Mouse (Mus musculus) E14TG2a.4 (cell line): ENCODE measurements around the gene Uspl1.

Experiments used
- CTCF ChIP-seq: conservative IDR thresholded peaks from 2 replicates; pipeline ENCODE4 v1.5.1; 2014; ENCODE audit warnings: low read length
- POU5F1 ChIP-seq: IDR thresholded peaks from 2 replicates; pipeline ENCODE4 v1.6.1; 2014; ENCODE audit warnings: low read length, borderline replicate concordance

DNA sequence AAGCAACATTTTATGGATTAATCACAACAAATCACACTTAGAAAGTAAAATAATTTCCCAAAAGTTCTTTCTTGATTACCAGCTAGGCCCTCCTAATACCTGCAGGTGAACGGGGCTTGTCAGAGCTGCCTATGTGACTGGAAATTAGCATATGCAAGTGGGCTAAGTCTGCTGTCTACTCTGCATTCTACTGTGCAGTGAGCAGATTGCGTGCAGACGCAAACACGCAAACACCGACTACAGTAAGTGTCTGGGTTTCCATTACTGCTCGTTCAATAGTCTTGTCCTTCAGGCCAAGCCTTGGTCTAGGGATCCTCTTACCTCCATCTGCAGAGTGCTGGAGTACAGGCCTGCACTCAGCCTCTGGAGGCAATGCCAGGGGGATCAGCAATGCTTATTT lies 8.4 kb upstream of the Uspl1 start:
- no peak for TF ChIP-seq CTCF
- no peak for TF ChIP-seq POU5F1
